Mouse (Mus musculus): Measurements from ENCODE around the gene 1810013L24Rik. TPM values are rescaled to one million over a fixed set of nuclear protein-coding genes. Genes with fewer than 3 reads are reported as not detected.
"Not testable (repeated sequence)": the region's sequence is repeated elsewhere in the genome, so short reads cannot be mapped to it uniquely, and the experiment has no call there.

Gene 1810013L24Rik
- polyA plus RNA-seq, 1 experiment: 47.9 TPM

DNA sequence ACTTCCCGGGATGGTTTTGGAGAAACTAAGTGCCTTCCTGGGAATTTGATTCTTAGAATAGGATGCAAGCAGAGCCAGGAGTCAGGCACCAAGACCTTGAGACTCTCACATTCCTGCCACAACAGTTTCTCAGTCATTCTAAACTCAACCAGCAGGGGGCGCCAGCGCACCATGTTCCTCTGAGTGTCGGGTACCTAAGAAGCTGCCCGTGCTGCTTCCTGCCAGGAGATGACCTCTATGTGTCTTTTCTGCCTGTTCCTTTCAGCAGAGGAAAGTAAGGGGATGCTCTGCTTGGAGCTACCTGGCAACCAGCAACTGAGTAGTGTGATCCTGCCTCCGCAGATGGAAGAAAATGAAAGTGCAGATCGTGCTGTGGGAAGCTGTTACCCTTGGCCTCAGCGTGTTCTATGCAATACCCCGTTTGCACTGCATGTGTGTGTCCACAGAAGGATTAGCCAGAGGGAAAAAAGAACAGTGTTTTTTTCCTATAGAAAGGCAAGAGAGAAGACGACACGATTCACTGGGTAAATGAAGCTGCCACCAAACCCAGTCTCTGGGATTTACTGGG, 53.9 kb downstream of the 1810013L24Rik start:
- DNase-seq (ENCODE audit: extremely low spot score in 1 of 2, low spot score in 1 of 2): peak; percentile 86 to 99

DNA sequence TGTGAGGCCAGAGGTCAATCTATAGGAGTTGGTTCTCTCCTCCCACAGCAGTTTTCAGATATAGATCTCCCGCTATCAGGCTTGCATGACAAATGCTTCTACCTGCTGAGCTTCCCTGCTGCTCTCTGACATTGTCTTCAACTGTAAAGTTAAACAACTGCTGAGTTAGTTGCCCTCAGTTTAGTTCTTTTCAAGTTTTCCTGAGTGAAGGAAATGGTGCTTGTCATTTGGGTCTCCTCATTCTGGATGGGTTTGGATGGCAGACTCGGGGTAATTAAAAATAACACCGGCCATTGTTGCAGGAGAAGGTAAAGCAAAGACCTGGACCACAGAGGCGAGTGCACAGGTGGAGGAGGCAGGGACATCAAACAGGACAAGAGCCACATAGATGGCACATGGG, 64.3 kb downstream of the 1810013L24Rik start:
- DNase-seq (ENCODE audit: extremely low spot score in 1 of 2, low spot score in 1 of 2): not testable (repeated sequence)

DNA sequence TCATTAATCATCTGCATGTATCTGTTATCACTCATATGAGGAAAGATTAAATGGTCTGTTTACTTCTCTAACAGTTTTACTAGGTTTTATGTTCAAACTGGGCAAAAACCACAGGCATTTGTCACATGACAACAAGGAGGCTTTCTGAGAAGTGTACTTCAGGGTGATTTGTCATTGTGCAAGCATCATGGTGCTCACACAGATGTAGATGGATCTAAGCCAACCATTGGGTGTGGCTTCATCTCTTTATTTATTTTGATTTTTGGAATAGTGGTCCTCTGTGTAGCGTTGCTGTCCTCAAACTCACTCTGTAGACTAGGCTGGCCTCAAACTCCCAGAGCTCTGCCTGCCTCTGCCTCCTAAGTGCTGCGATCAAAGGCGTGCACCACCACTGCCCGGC, 65.4 kb downstream of the 1810013L24Rik start:
- DNase-seq (ENCODE audit: extremely low spot score in 1 of 2, low spot score in 1 of 2): no peak

DNA sequence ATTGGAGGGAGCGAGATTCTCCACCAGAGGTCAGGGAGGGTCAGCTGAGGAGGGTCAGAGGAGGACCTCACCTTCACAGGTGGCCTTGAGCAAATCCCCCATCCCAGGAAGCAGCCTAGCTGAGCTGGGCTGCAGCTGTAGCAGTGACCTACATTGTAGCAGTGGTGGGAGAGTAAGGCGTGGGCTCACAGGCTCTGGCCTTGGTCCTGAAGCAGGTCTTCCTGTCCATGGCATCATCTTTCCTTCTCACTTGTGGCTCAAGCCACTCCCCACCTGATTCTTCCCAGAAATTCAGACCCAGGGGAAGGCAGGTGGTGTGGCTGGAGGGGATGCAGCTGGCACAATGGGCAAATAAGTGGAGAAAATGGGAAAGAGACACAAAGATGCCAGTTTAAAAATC, 76.2 kb downstream of the 1810013L24Rik start:
- DNase-seq (ENCODE audit: extremely low spot score in 1 of 2, low spot score in 1 of 2): not testable (repeated sequence)

Other genes with a start within 250 kb of the 1810013L24Rik start
- 45.3 and 48.4 TPM in 2 replicates for gene Pmm2, start 192.4 kb upstream of the 1810013L24Rik start, polyA plus RNA-seq (2012; rRNA removed)
- 16.8 and 18.2 TPM in 2 replicates for gene Tmem186, start 192.4 kb upstream of the 1810013L24Rik start, polyA plus RNA-seq (2012; rRNA removed)
- 28.2 and 31.1 TPM in 2 replicates for gene Carhsp1, start 157.9 kb upstream of the 1810013L24Rik start, polyA plus RNA-seq (2012; rRNA removed)
- 0.80 TPM in 1 of 2 replicates, not detected in the other for gene Gm5767, start 149.3 kb upstream of the 1810013L24Rik start, polyA plus RNA-seq (2012; rRNA removed)
- 110 and 118 TPM in 2 replicates for gene Usp7, start 37.8 kb upstream of the 1810013L24Rik start, polyA plus RNA-seq (2012; rRNA removed)

Measured in frontal cortex, adult 2 months (tissue).